Mouse (Mus musculus): ENCODE data around the gene Mdga1. TPM values are rescaled to one million over a fixed set of nuclear protein-coding genes. Genes with fewer than 3 reads are reported as not detected.

Gene Mdga1
- polyA plus RNA-seq, 1 experiment from 2014 or later, result 2.5 TPM

- ATAC-seq (ENCODE audit: insufficient read depth, low FRiP score, low TSS enrichment), result no peak
- no peak overlapping the region for H3K9ac ChIP-seq (ENCODE audit: low read length)
- H3K4me1 ChIP-seq (ENCODE audit: control insufficient read depth, insufficient read depth, low read length), result no peaks in the 10 kb centered on the region
- no peak overlapping the region for H3K27ac ChIP-seq (ENCODE audit: low read depth, low read length)
- no peak overlapping the region for H3K4me3 ChIP-seq (ENCODE audit: low read depth, low read length)
- WGBS, result 63% methylated on average over 26 of the region's 26 CpGs
- no peaks in the 10 kb centered on the region for H3K9me3 ChIP-seq (ENCODE audit: control insufficient read depth, low read length)
- no peaks in the 10 kb centered on the region for H3K36me3 ChIP-seq (ENCODE audit: control insufficient read depth, insufficient read depth, low read length)
- no peak overlapping the region for H3K4me2 ChIP-seq (ENCODE audit: low read depth)
- H3K27me3 ChIP-seq (ENCODE audit: control insufficient read depth, insufficient read depth, low read length), result 0 out of 2 replicates have a peak, but pooled peaks cover 2% of the 10 kb centered on the region
- DNase-seq (ENCODE audit: low spot score), result no peak
These were observed 44.0 kb downstream of the Mdga1 start for GRCm38 (mm10) chr17:29925608-29926606.

GRCm38 (mm10) chr17:29920089-29920488 is 49.8 kb downstream of the Mdga1 start:
- 36% methylated on average over 5 of the region's 6 CpGs for WGBS
- H3K27ac ChIP-seq (ENCODE audit: low read depth, low read length), result no peak overlapping the region
- H3K4me1 ChIP-seq (ENCODE audit: control insufficient read depth, insufficient read depth, low read length), result 0 out of 2 replicates have a peak, but pooled peaks cover 2% of the 10 kb centered on the region
- no peaks in the 10 kb centered on the region for H3K27me3 ChIP-seq (ENCODE audit: control insufficient read depth, insufficient read depth, low read length)
- H3K4me3 ChIP-seq (ENCODE audit: low read depth, low read length), result no peak overlapping the region
- no peaks in the 10 kb centered on the region for H3K9me3 ChIP-seq (ENCODE audit: control insufficient read depth, low read length)
- ATAC-seq (ENCODE audit: insufficient read depth, low FRiP score, low TSS enrichment), result no peak
- no peak for DNase-seq (ENCODE audit: low spot score)
- no peak overlapping the region for H3K9ac ChIP-seq (ENCODE audit: low read length)
- no peaks in the 10 kb centered on the region for H3K36me3 ChIP-seq (ENCODE audit: control insufficient read depth, insufficient read depth, low read length)
- no peak overlapping the region for H3K4me2 ChIP-seq (ENCODE audit: low read depth)

- no peak overlapping the region for H3K4me2 ChIP-seq (ENCODE audit: low read depth)
- H3K9me3 ChIP-seq (ENCODE audit: control insufficient read depth, low read length), result no peaks in the 10 kb centered on the region
- no peak overlapping the region for H3K4me3 ChIP-seq (ENCODE audit: low read depth, low read length)
- no peak for ATAC-seq (ENCODE audit: insufficient read depth, low FRiP score, low TSS enrichment)
- no peaks in the 10 kb centered on the region for H3K27me3 ChIP-seq (ENCODE audit: control insufficient read depth, insufficient read depth, low read length)
- WGBS, result 76% methylated on average over 3 of the region's 3 CpGs
- no peak overlapping the region for H3K9ac ChIP-seq (ENCODE audit: low read length)
- no peak overlapping the region for H3K27ac ChIP-seq (ENCODE audit: low read depth, low read length)
- H3K4me1 ChIP-seq (ENCODE audit: control insufficient read depth, insufficient read depth, low read length), result 0 out of 2 replicates have a peak, but pooled peaks cover 2% of the 10 kb centered on the region
- DNase-seq (ENCODE audit: low spot score), result no peak
- H3K36me3 ChIP-seq (ENCODE audit: control insufficient read depth, insufficient read depth, low read length), result no peaks in the 10 kb centered on the region
These were observed 50.4 kb downstream of the Mdga1 start for GRCm38 (mm10) chr17:29919552-29919920.

- Histone ChIP-seq H3K9me3 (ENCODE audit: control insufficient read depth, low read length) (no peaks in the 10 kb centered on the region), H3K4me1 (ENCODE audit: control insufficient read depth, insufficient read depth, low read length) (0 out of 2 replicates have a peak, but pooled peaks cover 2% of the 10 kb centered on the region), H3K4me3 (ENCODE audit: low read depth, low read length) (no peak overlapping the region), H3K4me2 (ENCODE audit: low read depth) (no peak overlapping the region), H3K9ac (ENCODE audit: low read length) (no peak overlapping the region), H3K27me3 (ENCODE audit: control insufficient read depth, insufficient read depth, low read length) (no peaks in the 10 kb centered on the region), H3K27ac (ENCODE audit: low read depth, low read length) (no peak overlapping the region), H3K36me3 (ENCODE audit: control insufficient read depth, insufficient read depth, low read length) (no peaks in the 10 kb centered on the region)
- DNase-seq (ENCODE audit: low spot score), result no peak
- no peak for ATAC-seq (ENCODE audit: insufficient read depth, low FRiP score, low TSS enrichment)
- 62% methylated on average over 13 of the region's 13 CpGs for WGBS
These were observed 50.9 kb downstream of the Mdga1 start for GRCm38 (mm10) chr17:29918791-29919551.

- H3K9me3 ChIP-seq (ENCODE audit: control insufficient read depth, low read length), result no peaks in the 10 kb centered on the region
- H3K4me1 ChIP-seq (ENCODE audit: control insufficient read depth, insufficient read depth, low read length), result 0 out of 2 replicates have a peak, but pooled peaks cover 2% of the 10 kb centered on the region
- ATAC-seq (ENCODE audit: insufficient read depth, low FRiP score, low TSS enrichment) (no peak), DNase-seq (ENCODE audit: low spot score) (no peak)
- H3K27ac ChIP-seq (ENCODE audit: low read depth, low read length), result no peak overlapping the region
- WGBS, result 13% methylated on average over 3 of the region's 3 CpGs
- no peaks in the 10 kb centered on the region for H3K36me3 ChIP-seq (ENCODE audit: control insufficient read depth, insufficient read depth, low read length)
- no peaks in the 10 kb centered on the region for H3K27me3 ChIP-seq (ENCODE audit: control insufficient read depth, insufficient read depth, low read length)
- H3K4me2 ChIP-seq (ENCODE audit: low read depth), result no peak overlapping the region
- H3K4me3 ChIP-seq (ENCODE audit: low read depth, low read length), result no peak overlapping the region
- no peak overlapping the region for H3K9ac ChIP-seq (ENCODE audit: low read length)
These were observed 52.9 kb downstream of the Mdga1 start for GRCm38 (mm10) chr17:29916968-29917367.

- DNase-seq (ENCODE audit: low spot score) (no peak), ATAC-seq (ENCODE audit: insufficient read depth, low FRiP score, low TSS enrichment) (no peak)
- 75% methylated on average over 10 of the region's 10 CpGs for WGBS
- Histone ChIP-seq H3K27me3 (ENCODE audit: control insufficient read depth, insufficient read depth, low read length) (no peaks in the 10 kb centered on the region), H3K27ac (ENCODE audit: low read depth, low read length) (no peak overlapping the region), H3K36me3 (ENCODE audit: control insufficient read depth, insufficient read depth, low read length) (no peaks in the 10 kb centered on the region), H3K4me3 (ENCODE audit: low read depth, low read length) (no peak overlapping the region), H3K4me1 (ENCODE audit: control insufficient read depth, insufficient read depth, low read length) (0 out of 2 replicates have a peak, but pooled peaks cover 2% of the 10 kb centered on the region), H3K9ac (ENCODE audit: low read length) (no peak overlapping the region), H3K9me3 (ENCODE audit: control insufficient read depth, low read length) (no peaks in the 10 kb centered on the region), H3K4me2 (ENCODE audit: low read depth) (no peak overlapping the region)
These were observed 54.1 kb downstream of the Mdga1 start for GRCm38 (mm10) chr17:29915820-29916219.

- Histone ChIP-seq H3K27me3 (ENCODE audit: control insufficient read depth, insufficient read depth, low read length) (no peaks in the 10 kb centered on the region), H3K4me1 (ENCODE audit: control insufficient read depth, insufficient read depth, low read length) (no peaks in the 10 kb centered on the region), H3K4me2 (ENCODE audit: low read depth) (no peak overlapping the region), H3K4me3 (ENCODE audit: low read depth, low read length) (no peak overlapping the region), H3K9ac (ENCODE audit: low read length) (no peak overlapping the region), H3K27ac (ENCODE audit: low read depth, low read length) (no peak overlapping the region), H3K36me3 (ENCODE audit: control insufficient read depth, insufficient read depth, low read length) (no peaks in the 10 kb centered on the region), H3K9me3 (ENCODE audit: control insufficient read depth, low read length) (no peaks in the 10 kb centered on the region)
- WGBS, result 90% methylated on average over 16 of the region's 16 CpGs
- ATAC-seq (ENCODE audit: insufficient read depth, low FRiP score, low TSS enrichment) (no peak), DNase-seq (ENCODE audit: low spot score) (no peak)
These were observed 56.5 kb downstream of the Mdga1 start for GRCm38 (mm10) chr17:29913301-29913965.

- 60% methylated on average over 5 of the region's 5 CpGs for WGBS
- ATAC-seq (ENCODE audit: insufficient read depth, low FRiP score, low TSS enrichment), result no peak
These were observed 57.2 kb downstream of the Mdga1 start for GRCm38 (mm10) chr17:29912733-29913132.

More at GRCm38 (mm10) chr17:29912733-29913132, 57.2 kb downstream of the Mdga1 start:
- H3K9me3 ChIP-seq (ENCODE audit: control insufficient read depth, low read length), result no peaks in the 10 kb centered on the region
- no peak for DNase-seq (ENCODE audit: low spot score)
- no peak overlapping the region for H3K27ac ChIP-seq (ENCODE audit: low read depth, low read length)
- H3K4me3 ChIP-seq (ENCODE audit: low read depth, low read length), result no peak overlapping the region
- H3K4me1 ChIP-seq (ENCODE audit: control insufficient read depth, insufficient read depth, low read length), result no peaks in the 10 kb centered on the region
- H3K36me3 ChIP-seq (ENCODE audit: control insufficient read depth, insufficient read depth, low read length), result no peaks in the 10 kb centered on the region
- no peak overlapping the region for H3K9ac ChIP-seq (ENCODE audit: low read length)
- H3K27me3 ChIP-seq (ENCODE audit: control insufficient read depth, insufficient read depth, low read length), result no peaks in the 10 kb centered on the region
- no peak overlapping the region for H3K4me2 ChIP-seq (ENCODE audit: low read depth)
